Comparison of ENCODE assay signal across 8 mouse cellular contexts in genomic region chr3:65958840-65959185, GRCm38 (mm10). TPM values are rescaled to one million over a fixed set of nuclear protein-coding genes. Genes with fewer than 3 reads are reported as not detected.
A peak's percentile ranks its signal among the peaks of the same experiment; 100 is the strongest.
DNase-seq lines count a peak whose midpoint lies in the region; ATAC-seq and TF ChIP-seq lines count a peak whose summit lies in the region.

No protein-coding gene starts in this region.

- H3K27ac ChIP-seq in heart, embryonic 10.5 days, result peak overlapping the region; percentile 100
- peak overlapping the region; percentile 98 for H3K27ac ChIP-seq in forebrain, postnatal 0 days (ENCODE audit: low read depth, low read length)
- H3K27ac ChIP-seq in limb, embryonic 14.5 days (replicated peaks; ENCODE audit: low read depth, low read length), result peak overlapping the region; percentile 100
- H3K27ac ChIP-seq in neural tube, embryonic 15.5 days (replicated peaks), result peak overlapping the region; percentile 99

- H3K4me1 ChIP-seq in heart, embryonic 10.5 days, result peaks cover 22% of the 10 kb centered on the region
- H3K4me1 ChIP-seq in forebrain, postnatal 0 days (ENCODE audit: insufficient read depth), result peaks cover 12% of the 10 kb centered on the region
- H3K4me1 ChIP-seq in limb, embryonic 14.5 days (ENCODE audit: control insufficient read depth, insufficient read depth, low read length), result peaks cover 31% of the 10 kb centered on the region
- peaks cover 34% of the 10 kb centered on the region for H3K4me1 ChIP-seq in neural tube, embryonic 15.5 days

- no peak for TF ChIP-seq POLR2A in limb, embryonic 14.5 days (IDR thresholded peaks at IDR 0.05; ENCODE audit: borderline replicate concordance, extremely low read depth, insufficient read depth, insufficient read length)

- no peaks in the 10 kb centered on the region for H3K9me3 ChIP-seq in heart, embryonic 10.5 days
- no peaks in the 10 kb centered on the region for H3K9me3 ChIP-seq in forebrain, postnatal 0 days (ENCODE audit: low read length)
- no peaks in the 10 kb centered on the region for H3K9me3 ChIP-seq in limb, embryonic 14.5 days (ENCODE audit: control insufficient read depth, low read length)
- no peaks in the 10 kb centered on the region for H3K9me3 ChIP-seq in neural tube, embryonic 15.5 days (replicated peaks)

- peak overlapping the region; percentile 99 for H3K4me3 ChIP-seq in heart, embryonic 10.5 days
- H3K4me3 ChIP-seq in forebrain, postnatal 0 days (ENCODE audit: low read depth, low read length), result peak overlapping the region; percentile 92
- H3K4me3 ChIP-seq in limb, embryonic 14.5 days (replicated peaks; ENCODE audit: low read length), result peak overlapping the region; percentile 99
- peak overlapping the region; percentile 97 for H3K4me3 ChIP-seq in neural tube, embryonic 15.5 days (replicated peaks)

- no peaks in the 10 kb centered on the region for H3K27me3 ChIP-seq in heart, embryonic 10.5 days (ENCODE audit: insufficient read depth, poor library complexity, severe bottlenecking)
- H3K27me3 ChIP-seq in forebrain, postnatal 0 days (ENCODE audit: insufficient read depth, low read length), result no peaks in the 10 kb centered on the region
- H3K27me3 ChIP-seq in limb, embryonic 14.5 days (ENCODE audit: control insufficient read depth, insufficient read depth, low read length), result no peaks in the 10 kb centered on the region
- H3K27me3 ChIP-seq in neural tube, embryonic 15.5 days (replicated peaks), result no peaks in the 10 kb centered on the region

- 16% methylated on average over 9 of the region's 9 CpGs for WGBS in heart, embryonic 10.5 days
- WGBS in forebrain, postnatal 0 days, result 3% methylated on average over 9 of the region's 9 CpGs
- 10% methylated on average over 9 of the region's 9 CpGs for WGBS in limb, embryonic 14.5 days
- 4% methylated on average over 9 of the region's 9 CpGs for WGBS in neural tube, embryonic 15.5 days

- DNase-seq in heart, embryonic 10.5 days (ENCODE audit: low spot score), result no peak
- DNase-seq in heart, adult 8-10 months (ENCODE audit: low spot score), result no peak
- DNase-seq in NIH3T3 (ENCODE audit: low read depth), result peak; percentile 49
- DNase-seq in forebrain, postnatal 0 days, result peak; percentile 67
- DNase-seq in limb, embryonic 14.5 days (ENCODE audit: low spot score), result no peak
- no peak for DNase-seq in T-cell, adult 2 months (ENCODE audit: low spot score)
- DNase-seq in thymus, postnatal 4 days, result no peak

- peaks cover 26% of the 10 kb centered on the region for H3K36me3 ChIP-seq in heart, embryonic 10.5 days
- H3K36me3 ChIP-seq in forebrain, postnatal 0 days (ENCODE audit: insufficient read depth), result peaks cover 7% of the 10 kb centered on the region; the same call in 1 of the 2 replicates
- peaks cover 25% of the 10 kb centered on the region for H3K36me3 ChIP-seq in limb, embryonic 14.5 days (ENCODE audit: control insufficient read depth, insufficient read depth, low read length)
- peaks cover 8% of the 10 kb centered on the region; the same call in 1 of the 2 replicates for H3K36me3 ChIP-seq in neural tube, embryonic 15.5 days

- no peak for TF ChIP-seq CTCF in forebrain, postnatal 0 days (IDR thresholded peaks at IDR 0.05; ENCODE audit: low read depth)

- no peak for ATAC-seq in forebrain, postnatal 0 days
- ATAC-seq in limb, embryonic 14.5 days (ENCODE audit: low FRiP score, low read depth), result no peak
- peak; percentile 2; the same call in 1 of the 2 replicates for ATAC-seq in neural tube, embryonic 15.5 days (ENCODE audit: low FRiP score)

- H3K9ac ChIP-seq in forebrain, postnatal 0 days, result peak overlapping the region; percentile 95
- H3K9ac ChIP-seq in limb, embryonic 14.5 days (ENCODE audit: low read depth, low read length, severe bottlenecking), result peak overlapping the region; percentile 99
- peak overlapping the region; percentile 96 for H3K9ac ChIP-seq in neural tube, embryonic 15.5 days (replicated peaks)

- H3K4me2 ChIP-seq in forebrain, postnatal 0 days (ENCODE audit: low read depth), result peak overlapping the region; percentile 78
- H3K4me2 ChIP-seq in limb, embryonic 14.5 days (replicated peaks; ENCODE audit: low read depth, low read length, severe bottlenecking), result peak overlapping the region; percentile 59
- H3K4me2 ChIP-seq in neural tube, embryonic 15.5 days, result peak overlapping the region; percentile 83

RNA-seq across cellular contexts. Expression of gene Ccnl1, which starts 0.8 kb away (rescaled TPM):
- polyA plus RNA-seq in heart, embryonic 10.5 days (2016; fragmentation: Nextera tagmentation; extraction: Ambion mirVana), result 78.4 and 85.9 TPM in 2 replicates
- 10 to 100 TPM; 14.9 to 20.4 (median 16.9) TPM for total RNA-seq in heart, adult 8-10 months (2022)
- 54.1 and 57.0 TPM in 2 replicates for total RNA-seq in forebrain, postnatal 0 days (2014; rRNA removed)
- polyA plus RNA-seq in forebrain, postnatal 0 days (2015; fragmentation: Nextera tagmentation; extraction: Ambion mirVana), result 51.5 and 53.1 TPM in 2 replicates
- 122 and 137 TPM in 2 replicates for polyA plus RNA-seq in limb, embryonic 14.5 days (2012; rRNA removed)
- polyA plus RNA-seq in limb, embryonic 14.5 days (2014; fragmentation: Nextera tagmentation; extraction: Ambion mirVana), result 127 and 135 TPM in 2 replicates
- 63.4 and 68.3 TPM in 2 replicates for polyA plus RNA-seq in neural tube, embryonic 15.5 days (2015; fragmentation: Nextera tagmentation; extraction: Ambion mirVana)

Comparison
In these comparisons a context has a peak if more than half of its experiments do, and no peak if none do; other contexts are left out.
1. DNase-seq: peak in NIH3T3 (single experiment) and forebrain, postnatal 0 days (single experiment); none in heart, embryonic 10.5 days (single experiment), heart, adult 8-10 months (single experiment), limb, embryonic 14.5 days (single experiment), T-cell, adult 2 months (single experiment) and thymus, postnatal 4 days (single experiment).
2. Peak in every context shown above with its lines, with median percentiles within 50 percentile points of each other: H3K27ac ChIP-seq, H3K4me3 ChIP-seq, H3K4me2 ChIP-seq and H3K9ac ChIP-seq.